Mouse (Mus musculus) ES-Bruce4 (cell line): ENCODE measurements around the gene Upf2. TPM values are rescaled to one million over a fixed set of nuclear protein-coding genes. Genes with fewer than 3 reads are reported as not detected.

Experiments
- H3K27ac ChIP-seq: 2 replicates; pipeline ENCODE4 v1.5.1; 2012; ENCODE audit warnings: low read length, inconsistent platforms; ENCODE audit not compliant: insufficient read depth
- H3K27me3 ChIP-seq: 2 replicates; pipeline ENCODE4 v1.6.1; 2012; ENCODE audit warnings: mild to moderate bottlenecking, low read length, inconsistent platforms; ENCODE audit not compliant: control insufficient read depth, poor library complexity, insufficient read depth, severe bottlenecking
- H3K36me3 ChIP-seq: 2 replicates; pipeline ENCODE4 v1.6.1; 2012; ENCODE audit warnings: inconsistent platforms, mild to moderate bottlenecking, low read length, moderate library complexity; ENCODE audit not compliant: control insufficient read depth, poor library complexity, insufficient read depth, severe bottlenecking
- H3K4me1 ChIP-seq: one replicate; pipeline ENCODE4 v1.8.1; 2011; ENCODE audit warnings: low read length; ENCODE audit not compliant: control insufficient read depth, insufficient read depth
- H3K4me3 ChIP-seq: 2 replicates; pipeline ENCODE4 v1.5.1; 2011; ENCODE audit warnings: low read depth, mild to moderate bottlenecking, low read length
- H3K9ac ChIP-seq: 2 replicates; pipeline ENCODE4 v1.6.1; 2012; ENCODE audit warnings: low read depth, mild to moderate bottlenecking, inconsistent platforms; ENCODE audit not compliant: poor library complexity, severe bottlenecking
- H3K9me3 ChIP-seq: replicated peaks from 2 replicates; pipeline ENCODE4 v1.6.1; 2012; ENCODE audit warnings: mild to moderate bottlenecking, low read length, inconsistent platforms; ENCODE audit not compliant: control insufficient read depth, poor library complexity, insufficient read depth, severe bottlenecking
- CTCF ChIP-seq: IDR thresholded peaks from one replicate; pipeline ENCODE4 v1.8.1; 2011; ENCODE audit warnings: low read depth, low read length
- EP300 ChIP-seq: IDR thresholded peaks from 2 replicates; pipeline ENCODE4 v1.6.1; 2011; ENCODE audit warnings: low read depth, low read length; ENCODE audit not compliant: insufficient read depth
- POLR2A ChIP-seq: IDR thresholded peaks from one replicate; pipeline ENCODE4 v1.8.1; 2011; ENCODE audit warnings: low read length; ENCODE audit not compliant: insufficient read depth
- polyA plus RNA-seq: library from polyadenylated mRNA; stranded (reverse); fragments of >200 nt; gene quantifications from 2 replicates; pipeline ENCODE4 v1.2.4, GENCODE M21; 2011; ENCODE audit warnings: low read depth; ENCODE audit not compliant: missing spikeins, insufficient read depth, insufficient read length

Gene Upf2
- polyA plus RNA-seq, 1 experiment = 47.9 TPM

GRCm38 (mm10) chr2:5927481-5927880 is 23.8 kb upstream of the Upf2 start:
- Histone ChIP-seq H3K27ac (no peak overlapping the region), H3K4me1 (no peaks in the 10 kb centered on the region), H3K9me3 (no peaks in the 10 kb centered on the region), H3K4me3 (no peak overlapping the region), H3K27me3 (no peaks in the 10 kb centered on the region), H3K9ac (no peak overlapping the region), H3K36me3 (peaks cover 23% of the 10 kb centered on the region)
- no peak for TF ChIP-seq CTCF
- TF ChIP-seq POLR2A = no peak
- no peak for TF ChIP-seq EP300

GRCm38 (mm10) chr2:5929793-5930192 is 21.5 kb upstream of the Upf2 start:
- TF ChIP-seq EP300 (no peak), POLR2A (no peak), CTCF (no peak)

GRCm38 (mm10) chr2:5930291-5931054 is 20.8 kb upstream of the Upf2 start:
- H3K9ac ChIP-seq = no peak overlapping the region
- TF ChIP-seq POLR2A = no peak
- no peak for TF ChIP-seq CTCF
- no peak for TF ChIP-seq EP300
- H3K4me1 ChIP-seq = no peaks in the 10 kb centered on the region
- no peaks in the 10 kb centered on the region for H3K9me3 ChIP-seq
- H3K27me3 ChIP-seq = no peaks in the 10 kb centered on the region
- H3K36me3 ChIP-seq = peaks cover 23% of the 10 kb centered on the region
- no peak overlapping the region for H3K27ac ChIP-seq
- H3K4me3 ChIP-seq = no peak overlapping the region

More at GRCm38 (mm10) chr2:5929793-5930192, 21.5 kb upstream of the Upf2 start:
- Histone ChIP-seq H3K9me3 (no peaks in the 10 kb centered on the region), H3K36me3 (peaks cover 23% of the 10 kb centered on the region), H3K4me1 (no peaks in the 10 kb centered on the region), H3K27ac (no peak overlapping the region), H3K27me3 (no peaks in the 10 kb centered on the region), H3K9ac (no peak overlapping the region), H3K4me3 (no peak overlapping the region)

GRCm38 (mm10) chr2:5931938-5932337 is 19.3 kb upstream of the Upf2 start:
- Histone ChIP-seq H3K27me3 (no peaks in the 10 kb centered on the region), H3K9me3 (no peaks in the 10 kb centered on the region), H3K4me1 (no peaks in the 10 kb centered on the region), H3K9ac (no peak overlapping the region), H3K27ac (no peak overlapping the region), H3K4me3 (no peak overlapping the region), H3K36me3 (peaks cover 23% of the 10 kb centered on the region)
- TF ChIP-seq EP300 (no peak), POLR2A (no peak)

GRCm38 (mm10) chr2:5934936-5935335 is 16.3 kb upstream of the Upf2 start:
- H3K9me3 ChIP-seq = no peaks in the 10 kb centered on the region
- no peak for TF ChIP-seq CTCF
- TF ChIP-seq POLR2A = no peak
- no peak overlapping the region for H3K9ac ChIP-seq
- H3K27ac ChIP-seq = no peak overlapping the region
- H3K27me3 ChIP-seq = no peaks in the 10 kb centered on the region
- H3K4me1 ChIP-seq = no peaks in the 10 kb centered on the region
- peaks cover 13% of the 10 kb centered on the region for H3K36me3 ChIP-seq
- H3K4me3 ChIP-seq = no peak overlapping the region

GRCm38 (mm10) chr2:5936068-5936467 is 15.2 kb upstream of the Upf2 start:
- no peak overlapping the region for H3K27ac ChIP-seq
- TF ChIP-seq POLR2A = no peak
- TF ChIP-seq CTCF = no peak
- TF ChIP-seq EP300 = no peak
- H3K9me3 ChIP-seq = no peaks in the 10 kb centered on the region
- H3K36me3 ChIP-seq = peaks cover 2% of the 10 kb centered on the region; the same call in 1 of the 2 replicates
- H3K9ac ChIP-seq = no peak overlapping the region
- no peaks in the 10 kb centered on the region for H3K4me1 ChIP-seq
- H3K4me3 ChIP-seq = no peak overlapping the region
- no peaks in the 10 kb centered on the region for H3K27me3 ChIP-seq
